12 mouse cellular contexts compared by ENCODE assay signal in genomic region chr8:106999068-106999467, GRCm38 (mm10). TPM values are rescaled to one million over a fixed set of nuclear protein-coding genes. Genes with fewer than 3 reads are reported as not detected.
DNase-seq lines count a peak whose midpoint lies in the region; ATAC-seq and TF ChIP-seq lines count a peak whose summit lies in the region.
"Had no signal": no experiment of that assay in that cellular context is flagged by ENCODE, and none has a peak within 500 bp of the region (broad histone marks: within the 10 kb centered on the region; RNA-seq: fewer than 3 reads in every experiment).

No protein-coding gene starts in this region.

- H3K4me2 ChIP-seq in liver, postnatal 0 days (ENCODE audit: low read depth, low read length) = no peak overlapping the region
- H3K4me2 ChIP-seq: embryonic facial prominence, embryonic 13.5 days; kidney, embryonic 15.5 days had no signal

- H3K9me3 ChIP-seq in liver, postnatal 0 days (ENCODE audit: low read length) = no peaks in the 10 kb centered on the region
- H3K9me3 ChIP-seq: embryonic facial prominence, embryonic 13.5 days; kidney, embryonic 15.5 days had no signal

- no peak for TF ChIP-seq EP300 in liver, postnatal 0 days (IDR thresholded peaks at IDR 0.05; ENCODE audit: low read depth)

- H3K27ac ChIP-seq in liver, postnatal 0 days (ENCODE audit: low read depth) = no peak overlapping the region
- H3K27ac ChIP-seq: embryonic facial prominence, embryonic 13.5 days; kidney, embryonic 15.5 days; liver, embryonic 14.5 days had no signal

- WGBS in liver, postnatal 0 days (ENCODE audit: insufficient replicate concordance) = 84% methylated on average over 1 of the region's 1 CpGs

- no peaks in the 10 kb centered on the region for H3K4me1 ChIP-seq in liver, postnatal 0 days (ENCODE audit: insufficient read depth)
- H3K4me1 ChIP-seq: kidney, embryonic 15.5 days had no signal

- H3K4me3 ChIP-seq in liver, postnatal 0 days (ENCODE audit: low read depth, low read length) = no peak overlapping the region
- H3K4me3 ChIP-seq: embryonic facial prominence, embryonic 13.5 days; kidney, embryonic 15.5 days had no signal

- ATAC-seq in liver, postnatal 0 days = no peak

- no peak for TF ChIP-seq CTCF in liver, postnatal 0 days (IDR thresholded peaks at IDR 0.05; ENCODE audit: low read depth)

- no peak overlapping the region for H3K9ac ChIP-seq in liver, postnatal 0 days (replicated peaks)
- H3K9ac ChIP-seq: embryonic facial prominence, embryonic 13.5 days; kidney, embryonic 15.5 days; liver, embryonic 14.5 days had no signal

- H3K36me3 ChIP-seq in liver, postnatal 0 days (replicated peaks; ENCODE audit: insufficient read depth, low read length) = 0 out of 2 replicates have a peak, but pooled peaks cover 3% of the 10 kb centered on the region

- peak; percentile 27 for DNase-seq in adrenal gland, postnatal 10 days
- DNase-seq in adrenal gland, postnatal 25 days = no peak
- peak; percentile 34 for DNase-seq in urinary bladder, postnatal 14 days (ENCODE audit: low spot score)
- no peak for DNase-seq in urinary bladder, adult 2 months (ENCODE audit: low spot score)
- DNase-seq in layer of hippocampus, adult 9-11 months = peak; percentile 76
- DNase-seq in liver, postnatal 0 days = no peak
- DNase-seq in frontal cortex, adult 2 months (ENCODE audit: extremely low spot score in 1 of 2, low spot score in 1 of 2) = no peak
- DNase-seq in thymus, postnatal 4 days = no peak
- DNase-seq: right cerebral cortex, postnatal 4 days had no signal

- no peaks in the 10 kb centered on the region for H3K27me3 ChIP-seq in liver, postnatal 0 days (ENCODE audit: insufficient read depth, low read length)
- H3K27me3 ChIP-seq: embryonic facial prominence, embryonic 13.5 days; kidney, embryonic 15.5 days had no signal

RNA-seq across cellular contexts. Expression of gene Vps4a, which starts 32.0 kb away (rescaled TPM):
- total RNA-seq in adrenal gland, postnatal 10 days (2021) = 10 to 100 TPM; 54.5 to 55.5 TPM
- total RNA-seq in adrenal gland, postnatal 25 days (2021) = 78.7 and 102 TPM in 2 replicates
- 45.1 and 46.6 TPM in 2 replicates for polyA plus RNA-seq in urinary bladder, adult 2 months (2012; rRNA removed)
- polyA plus RNA-seq in liver, postnatal 0 days (2015; fragmentation: Nextera tagmentation; extraction: Ambion mirVana) = 16.8 and 18.3 TPM in 2 replicates
- polyA plus RNA-seq in frontal cortex, adult 2 months (2012; rRNA removed) = 92.5 and 98.7 TPM in 2 replicates

RNA-seq across cellular contexts. Expression of gene Pdf, which starts 49.3 kb away (rescaled TPM):
- 10 to 100 TPM; 36.4 to 42.2 TPM for total RNA-seq in adrenal gland, postnatal 10 days (2021)
- total RNA-seq in adrenal gland, postnatal 25 days (2021) = 41.0 and 63.8 TPM in 2 replicates
- polyA plus RNA-seq in urinary bladder, adult 2 months (2012; rRNA removed) = 28.6 and 29.1 TPM in 2 replicates
- 20.7 and 21.5 TPM in 2 replicates for polyA plus RNA-seq in liver, postnatal 0 days (2015; fragmentation: Nextera tagmentation; extraction: Ambion mirVana)
- polyA plus RNA-seq in frontal cortex, adult 2 months (2012; rRNA removed) = 27.3 and 31.7 TPM in 2 replicates

RNA-seq across cellular contexts. Expression of gene Cog8, which starts 57.4 kb away (rescaled TPM):
- 10 to 100 TPM; 24.2 to 26.6 TPM for total RNA-seq in adrenal gland, postnatal 10 days (2021)
- total RNA-seq in adrenal gland, postnatal 25 days (2021) = 47.9 and 48.6 TPM in 2 replicates
- 30.6 and 37.2 TPM in 2 replicates for polyA plus RNA-seq in urinary bladder, adult 2 months (2012; rRNA removed)
- 15.6 and 16.8 TPM in 2 replicates for polyA plus RNA-seq in liver, postnatal 0 days (2015; fragmentation: Nextera tagmentation; extraction: Ambion mirVana)
- polyA plus RNA-seq in frontal cortex, adult 2 months (2012; rRNA removed) = 34.5 and 35.6 TPM in 2 replicates

RNA-seq across cellular contexts. Expression of gene Nip7, which starts 57.6 kb away (rescaled TPM):
- 10 to 100 TPM; 32.9 to 48.6 TPM for total RNA-seq in adrenal gland, postnatal 10 days (2021)
- 44.8 and 45.7 TPM in 2 replicates for total RNA-seq in adrenal gland, postnatal 25 days (2021)
- 40.5 and 50.2 TPM in 2 replicates for polyA plus RNA-seq in urinary bladder, adult 2 months (2012; rRNA removed)
- polyA plus RNA-seq in liver, postnatal 0 days (2015; fragmentation: Nextera tagmentation; extraction: Ambion mirVana) = 31.2 and 31.4 TPM in 2 replicates
- 30.2 and 37.5 TPM in 2 replicates for polyA plus RNA-seq in frontal cortex, adult 2 months (2012; rRNA removed)

Comparison
In these comparisons a context has a peak if more than half of its experiments do, and no peak if none do; other contexts are left out.
1. DNase-seq: peak in adrenal gland, postnatal 10 days (single experiment), urinary bladder, postnatal 14 days (single experiment) and layer of hippocampus, adult 9-11 months (single experiment); none in adrenal gland, postnatal 25 days (single experiment), urinary bladder, adult 2 months (single experiment), liver, postnatal 0 days (single experiment), frontal cortex, adult 2 months (0 of 2) and thymus, postnatal 4 days (single experiment).